Mouse (Mus musculus): ENCODE results near the gene Kcnh5.

Gene Kcnh5

GRCm38 (mm10) chr12:75176691-75177645 lies at the start of gene Kcnh5:
Gene Kcnh5 (minus strand): TSS chr12:75177332.
- DNase-seq (ENCODE audit: low spot score), result peak; percentile 7

- no peak for DNase-seq (ENCODE audit: low spot score)
Observed at GRCm38 (mm10) chr12:75223966-75224365, 46.8 kb upstream of the Kcnh5 start.

GRCm38 (mm10) chr12:75189413-75189812 lies 12.3 kb upstream of the Kcnh5 start:
- DNase-seq (ENCODE audit: low spot score), result no peak

- no peak for DNase-seq (ENCODE audit: low spot score)
Observed at GRCm38 (mm10) chr12:75182646-75183045, 5.5 kb upstream of the Kcnh5 start.

- DNase-seq (ENCODE audit: low spot score), result no peak
Observed at GRCm38 (mm10) chr12:75179491-75179890, 2.4 kb upstream of the Kcnh5 start.

- DNase-seq (ENCODE audit: low spot score), result no peak
Observed at GRCm38 (mm10) chr12:75177646-75178030, 506 bp upstream of the Kcnh5 start.

GRCm38 (mm10) chr12:75175931-75176565 lies 1.1 kb downstream of the Kcnh5 start:
- no peak for DNase-seq (ENCODE audit: low spot score)

GRCm38 (mm10) chr12:75170970-75171369 lies 6.2 kb downstream of the Kcnh5 start:
- DNase-seq (ENCODE audit: low spot score), result no peak

GRCm38 (mm10) chr12:75153076-75153568 lies 24.0 kb downstream of the Kcnh5 start:
- DNase-seq (ENCODE audit: low spot score), result no peak

- no peak for DNase-seq (ENCODE audit: low spot score)
Observed at GRCm38 (mm10) chr12:75139792-75140191, 37.3 kb downstream of the Kcnh5 start.

GRCm38 (mm10) chr12:75091921-75092320 lies 85.2 kb downstream of the Kcnh5 start:
- no peak for DNase-seq (ENCODE audit: low spot score)

- DNase-seq (ENCODE audit: low spot score), result no peak
Observed at GRCm38 (mm10) chr12:75090957-75091356, 86.2 kb downstream of the Kcnh5 start.

- no peak for DNase-seq (ENCODE audit: low spot score)
Observed at GRCm38 (mm10) chr12:75077175-75077574, 100.0 kb downstream of the Kcnh5 start.

GRCm38 (mm10) chr12:75071043-75071442 lies 106.1 kb downstream of the Kcnh5 start:
- DNase-seq (ENCODE audit: low spot score), result no peak

- DNase-seq (ENCODE audit: low spot score), result no peak
Observed at GRCm38 (mm10) chr12:75062571-75062970, 114.6 kb downstream of the Kcnh5 start.

GRCm38 (mm10) chr12:75061731-75062130 lies 115.4 kb downstream of the Kcnh5 start:
- no peak for DNase-seq (ENCODE audit: low spot score)

GRCm38 (mm10) chr12:75053731-75054130 lies 123.4 kb downstream of the Kcnh5 start:
- no peak for DNase-seq (ENCODE audit: low spot score)

- no peak for DNase-seq (ENCODE audit: low spot score)
Observed at GRCm38 (mm10) chr12:75036694-75037093, 140.4 kb downstream of the Kcnh5 start.

GRCm38 (mm10) chr12:75031970-75032864 lies 144.9 kb downstream of the Kcnh5 start:
- DNase-seq (ENCODE audit: low spot score), result no peak

GRCm38 (mm10) chr12:74971187-74971586 lies 205.9 kb downstream of the Kcnh5 start:
- DNase-seq (ENCODE audit: low spot score), result no peak

- no peak for DNase-seq (ENCODE audit: low spot score)
Observed at GRCm38 (mm10) chr12:74969420-74969819, 207.7 kb downstream of the Kcnh5 start.

- no peak for DNase-seq (ENCODE audit: low spot score)
Observed at GRCm38 (mm10) chr12:74966266-74966665, 210.9 kb downstream of the Kcnh5 start.
